Mouse (Mus musculus): ENCODE data around the gene Papss2. TPM values are rescaled to one million over a fixed set of nuclear protein-coding genes. Genes with fewer than 3 reads are reported as not detected.

Gene Papss2
- 10 to 100 TPM; 14.7 to 15.1 TPM for total RNA-seq (2021)
- long read RNA-seq, experiment 1, partial matches to known transcripts = 0 of 4 reads
- long read RNA-seq, experiment 1, other reads (novel, unspliced or antisense) = 0 of 4 reads
- long read RNA-seq, experiment 2, transcript Papss2-203 (12 exons, 3,618 nt) = major isoform, 5 of 11 reads
- long read RNA-seq, experiment 2, partial matches to known transcripts = 2 of 11 reads
- long read RNA-seq, experiment 2, other reads (novel, unspliced or antisense) = 0 of 11 reads

GRCm38 (mm10) chr19:32595506-32596286 is at the start of gene Papss2:
TSS of gene Papss2 (plus strand) at chr19:32595790.
- TF ChIP-seq CTCF (conservative IDR thresholded peaks at IDR 0.05) = no peak
- peak in 1 of 2 experiments; percentile 11 for DNase-seq (ENCODE audit: low spot score in 2 of 2)
- no peak within 1 kb of the TSS for H3K27ac ChIP-seq
- H3K4me3 ChIP-seq = peak within 1 kb of the TSS; percentile 59

- H3K27ac ChIP-seq = no peak overlapping the region
- TF ChIP-seq CTCF (conservative IDR thresholded peaks at IDR 0.05) = no peak
- no peak for DNase-seq (ENCODE audit: low spot score in 2 of 2)
- H3K4me3 ChIP-seq = no peak overlapping the region
These were observed 48.2 kb upstream of the Papss2 start for GRCm38 (mm10) chr19:32547396-32547795.

GRCm38 (mm10) chr19:32548202-32548601 is 47.4 kb upstream of the Papss2 start:
- Histone ChIP-seq H3K4me3 (no peak overlapping the region), H3K27ac (no peak overlapping the region)
- DNase-seq (ENCODE audit: low spot score in 2 of 2) = peak; percentile 3 to 18
- no peak for TF ChIP-seq CTCF (conservative IDR thresholded peaks at IDR 0.05)

GRCm38 (mm10) chr19:32550446-32550845 is 45.1 kb upstream of the Papss2 start:
- DNase-seq (ENCODE audit: low spot score in 2 of 2) = no peak
- TF ChIP-seq CTCF (conservative IDR thresholded peaks at IDR 0.05) = no peak
- Histone ChIP-seq H3K4me3 (no peak overlapping the region), H3K27ac (no peak overlapping the region)

GRCm38 (mm10) chr19:32551442-32551841 is 44.1 kb upstream of the Papss2 start:
- Histone ChIP-seq H3K27ac (no peak overlapping the region), H3K4me3 (no peak overlapping the region)
- TF ChIP-seq CTCF (conservative IDR thresholded peaks at IDR 0.05) = no peak
- no peak for DNase-seq (ENCODE audit: low spot score in 2 of 2)

GRCm38 (mm10) chr19:32552106-32552505 is 43.5 kb upstream of the Papss2 start:
- DNase-seq (ENCODE audit: low spot score in 2 of 2) = no peak
- no peak overlapping the region for H3K4me3 ChIP-seq
- TF ChIP-seq CTCF (conservative IDR thresholded peaks at IDR 0.05) = no peak
- no peak overlapping the region for H3K27ac ChIP-seq

- TF ChIP-seq CTCF (conservative IDR thresholded peaks at IDR 0.05) = no peak
- no peak for DNase-seq (ENCODE audit: low spot score in 2 of 2)
- Histone ChIP-seq H3K4me3 (no peak overlapping the region), H3K27ac (no peak overlapping the region)
These were observed 42.3 kb upstream of the Papss2 start for GRCm38 (mm10) chr19:32553310-32553709.

- TF ChIP-seq CTCF (conservative IDR thresholded peaks at IDR 0.05) = no peak
These were observed 40.3 kb upstream of the Papss2 start for GRCm38 (mm10) chr19:32555257-32555656.

GRCm38 (mm10) chr19:32567025-32567424 is 28.6 kb upstream of the Papss2 start:
- DNase-seq (ENCODE audit: low spot score in 2 of 2) = no peak
- Histone ChIP-seq H3K27ac (no peak overlapping the region), H3K4me3 (no peak overlapping the region)
- TF ChIP-seq CTCF (conservative IDR thresholded peaks at IDR 0.05) = no peak

More at GRCm38 (mm10) chr19:32555257-32555656, 40.3 kb upstream of the Papss2 start:
- peak in 1 of 2 experiments; percentile 31 for DNase-seq (ENCODE audit: low spot score in 2 of 2)
- Histone ChIP-seq H3K4me3 (no peak overlapping the region), H3K27ac (no peak overlapping the region)

- no peak for DNase-seq (ENCODE audit: low spot score in 2 of 2)
- TF ChIP-seq CTCF (conservative IDR thresholded peaks at IDR 0.05) = no peak
These were observed 28.1 kb upstream of the Papss2 start for GRCm38 (mm10) chr19:32567447-32567846.

GRCm38 (mm10) chr19:32568470-32568869 is 27.1 kb upstream of the Papss2 start:
- Histone ChIP-seq H3K27ac (no peak overlapping the region), H3K4me3 (no peak overlapping the region)
- TF ChIP-seq CTCF (conservative IDR thresholded peaks at IDR 0.05) = no peak
- no peak for DNase-seq (ENCODE audit: low spot score in 2 of 2)

More at GRCm38 (mm10) chr19:32567447-32567846, 28.1 kb upstream of the Papss2 start:
- Histone ChIP-seq H3K4me3 (no peak overlapping the region), H3K27ac (no peak overlapping the region)

- Histone ChIP-seq H3K4me3 (no peak overlapping the region), H3K27ac (no peak overlapping the region)
- no peak for TF ChIP-seq CTCF (conservative IDR thresholded peaks at IDR 0.05)
- no peak for DNase-seq (ENCODE audit: low spot score in 2 of 2)
These were observed 26.5 kb upstream of the Papss2 start for GRCm38 (mm10) chr19:32568961-32569653.

GRCm38 (mm10) chr19:32569725-32570124 is 25.9 kb upstream of the Papss2 start:
- no peak overlapping the region for H3K4me3 ChIP-seq
- no peak for DNase-seq (ENCODE audit: low spot score in 2 of 2)
- H3K27ac ChIP-seq = no peak overlapping the region
- TF ChIP-seq CTCF (conservative IDR thresholded peaks at IDR 0.05) = no peak

Data from layer of hippocampus, adult 2 months (tissue).